Mouse (Mus musculus): Measurements from ENCODE around the gene Tpx2. TPM values are rescaled to one million over a fixed set of nuclear protein-coding genes. Genes with fewer than 3 reads are reported as not detected.

Tpx2 gene
- polyA plus RNA-seq, 1 experiment from 2014 or later = 14.0 TPM

GRCm38 (mm10) chr2:152826481-152826880, 21.3 kb upstream of the Tpx2 start:
- Histone ChIP-seq H3K27ac (peak overlapping the region; percentile 96), H3K79me2 (ENCODE audit: inconsistent target) (peaks cover 94% of the 10 kb centered on the region), H3K36me3 (ENCODE audit: inconsistent target) (no peaks in the 10 kb centered on the region; the same call in 1 of the 2 replicates), H3K4me3 (ENCODE audit: inconsistent target) (peak overlapping the region; percentile 85)
- 85% methylated on average over 3 of the region's 3 CpGs for WGBS (ENCODE audit: missing documents)

- peaks cover 85% of the 10 kb centered on the region for H3K79me2 ChIP-seq (ENCODE audit: inconsistent target)
- H3K4me3 ChIP-seq (ENCODE audit: inconsistent target) = peak overlapping the region; percentile 85
- 93% methylated on average over 7 of the region's 8 CpGs for WGBS (ENCODE audit: missing documents)
- H3K27ac ChIP-seq = peak overlapping the region; percentile 96
- H3K36me3 ChIP-seq (ENCODE audit: inconsistent target) = no peaks in the 10 kb centered on the region; the same call in 1 of the 2 replicates
These were observed 20.3 kb upstream of the Tpx2 start for GRCm38 (mm10) chr2:152827321-152828010.

GRCm38 (mm10) chr2:152828011-152828370, 19.8 kb upstream of the Tpx2 start:
- Histone ChIP-seq H3K79me2 (ENCODE audit: inconsistent target) (peaks cover 79% of the 10 kb centered on the region), H3K27ac (peak overlapping the region; percentile 96), H3K36me3 (ENCODE audit: inconsistent target) (no peaks in the 10 kb centered on the region; the same call in 1 of the 2 replicates), H3K4me3 (ENCODE audit: inconsistent target) (peak overlapping the region; percentile 85)
- WGBS (ENCODE audit: missing documents) = 95% methylated on average over 4 of the region's 4 CpGs

DNA sequence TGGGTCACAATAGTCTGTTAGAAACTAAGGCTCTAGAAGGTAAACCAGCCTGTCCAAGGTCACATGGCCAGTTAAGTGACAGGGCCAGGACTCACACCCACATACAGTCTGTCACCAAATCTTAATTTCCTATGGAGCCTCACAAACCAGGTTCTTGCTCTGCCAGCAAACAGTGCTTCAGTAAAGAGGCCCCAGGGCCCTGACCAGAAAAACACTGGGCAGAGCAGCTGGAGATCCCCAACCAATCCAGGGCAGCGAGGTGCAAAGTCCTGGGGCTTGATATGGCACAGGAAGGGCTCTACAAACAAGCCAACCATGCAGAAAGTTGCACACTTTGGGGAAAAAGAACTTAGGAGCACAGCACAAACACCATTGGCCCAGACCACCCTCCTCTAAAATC, 19.2 kb upstream of the Tpx2 start:
- peak overlapping the region; percentile 96 for H3K27ac ChIP-seq
- peaks cover 74% of the 10 kb centered on the region for H3K79me2 ChIP-seq (ENCODE audit: inconsistent target)
- H3K4me3 ChIP-seq (ENCODE audit: inconsistent target) = peak overlapping the region; percentile 85
- H3K36me3 ChIP-seq (ENCODE audit: inconsistent target) = no peaks in the 10 kb centered on the region; the same call in 1 of the 2 replicates
- 80% methylated on average over 1 of the region's 1 CpGs for WGBS (ENCODE audit: missing documents)

DNA sequence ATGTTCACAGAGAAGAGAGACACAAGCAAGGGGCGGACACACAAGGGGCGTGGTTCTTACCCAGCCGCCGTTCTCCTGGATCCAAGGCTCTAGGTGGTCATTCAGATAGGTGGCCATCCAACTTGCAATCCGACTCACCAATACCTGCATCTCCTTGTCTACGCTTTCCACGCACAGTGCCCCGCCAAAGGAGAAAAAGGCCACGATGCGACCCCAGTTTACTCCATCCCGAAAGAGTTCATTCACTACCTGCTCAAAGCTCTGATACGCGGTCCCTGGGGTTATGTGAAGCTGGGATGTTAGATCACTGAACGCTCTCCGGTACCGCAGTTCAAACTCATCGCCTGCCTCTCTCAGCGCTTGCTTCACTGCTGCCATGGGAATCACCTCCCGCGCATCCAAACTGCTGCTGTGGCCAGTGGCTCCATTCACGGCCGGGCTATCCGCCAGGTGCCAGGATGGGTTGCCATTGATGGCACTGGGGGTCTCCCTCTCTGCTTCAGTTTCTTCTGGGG, 18.3 kb upstream of the Tpx2 start:
- no peaks in the 10 kb centered on the region; the same call in 1 of the 2 replicates for H3K36me3 ChIP-seq (ENCODE audit: inconsistent target)
- peak overlapping the region; percentile 96 for H3K27ac ChIP-seq
- H3K79me2 ChIP-seq (ENCODE audit: inconsistent target) = peaks cover 65% of the 10 kb centered on the region
- peak overlapping the region; percentile 85 for H3K4me3 ChIP-seq (ENCODE audit: inconsistent target)
- WGBS (ENCODE audit: missing documents) = 92% methylated on average over 23 of the region's 23 CpGs

DNA sequence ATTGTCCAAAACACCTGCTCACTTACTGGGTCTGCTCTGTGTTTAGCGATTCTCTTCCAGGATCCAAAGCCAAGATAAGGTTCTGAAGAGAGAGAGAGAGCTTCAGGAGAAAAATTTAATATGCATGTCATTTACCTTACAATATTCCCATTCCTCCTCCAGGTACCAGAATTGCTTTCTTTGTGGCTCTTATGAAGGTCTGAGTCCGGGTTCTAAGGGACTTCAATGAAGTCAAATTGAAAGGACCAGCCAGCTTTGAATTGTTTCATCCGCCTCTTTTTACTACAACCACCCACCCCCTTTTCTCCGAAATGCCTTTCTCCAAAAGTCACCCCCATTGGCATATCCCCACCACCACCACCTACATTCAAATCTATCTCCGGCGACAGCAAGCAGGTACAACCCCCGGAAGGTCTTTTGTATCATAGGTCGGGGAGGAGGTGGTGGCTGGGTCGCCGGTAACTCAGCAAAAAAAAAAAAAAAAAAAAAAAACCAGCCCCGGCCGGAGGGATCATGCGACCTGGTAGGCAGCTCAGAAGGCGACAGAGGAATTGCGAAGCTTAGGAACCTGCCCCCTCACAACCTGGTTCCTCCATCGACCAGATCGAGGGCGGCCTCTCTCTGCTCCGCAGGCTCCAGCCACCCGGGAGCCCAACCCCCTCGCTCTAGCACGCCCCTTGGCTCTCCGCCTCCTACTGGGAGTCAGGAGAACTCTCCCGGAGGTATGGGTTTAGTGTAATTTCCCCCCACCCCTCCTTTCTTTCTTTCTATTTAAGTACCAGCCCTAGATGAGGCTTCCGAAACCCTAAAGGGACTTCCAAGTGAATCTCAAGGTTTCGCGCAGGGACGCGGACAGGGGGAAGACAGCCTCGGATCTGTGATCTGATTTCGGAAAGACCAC, 17.5 kb upstream of the Tpx2 start:
- peaks cover 57% of the 10 kb centered on the region for H3K79me2 ChIP-seq (ENCODE audit: inconsistent target)
- H3K4me3 ChIP-seq (ENCODE audit: inconsistent target) = peak overlapping the region; percentile 85
- 6% methylated on average over 27 of the region's 31 CpGs for WGBS (ENCODE audit: missing documents)
- H3K27ac ChIP-seq = peak overlapping the region; percentile 96
- no peaks in the 10 kb centered on the region; the same call in 1 of the 2 replicates for H3K36me3 ChIP-seq (ENCODE audit: inconsistent target)

GRCm38 (mm10) chr2:152831019-152831878, 16.5 kb upstream of the Tpx2 start, which contains the start of gene Bcl2l1:
Bcl2l1 (minus strand) TSS chr2:152831728.
- Histone ChIP-seq H3K4me3 (ENCODE audit: inconsistent target) (peak within 1 kb of the TSS; percentile 85), H3K36me3 (ENCODE audit: inconsistent target) (no peaks in the 10 kb centered on the region; the same call in 1 of the 2 replicates), H3K27ac (peak within 1 kb of the TSS; percentile 96), H3K79me2 (ENCODE audit: inconsistent target) (peaks cover 47% of the 10 kb centered on the region)
- WGBS (ENCODE audit: missing documents) = 1% methylated on average over 65 of the region's 74 CpGs

DNA sequence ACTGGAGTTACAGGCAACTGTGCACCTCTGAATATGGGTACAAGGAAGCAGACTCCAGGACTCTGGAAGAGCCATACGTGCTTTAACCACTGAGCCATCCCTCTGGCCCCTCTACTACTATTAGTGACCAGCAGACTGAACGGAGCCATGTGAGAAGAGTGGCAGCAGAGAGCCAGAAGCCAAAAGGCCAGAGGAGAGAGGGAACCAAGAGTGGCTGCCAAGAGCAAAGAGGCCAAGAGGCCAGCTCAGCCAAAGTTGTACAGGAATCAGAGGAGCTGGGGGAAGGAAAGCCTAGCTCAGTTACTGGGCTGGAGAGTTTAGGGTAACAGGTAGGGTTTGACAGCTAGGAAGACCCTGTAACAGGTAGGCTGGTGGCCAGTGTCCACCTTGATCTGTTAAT, 8.5 kb upstream of the Tpx2 start:
- H3K27ac ChIP-seq = no peak overlapping the region
- H3K79me2 ChIP-seq (ENCODE audit: inconsistent target) = no peaks in the 10 kb centered on the region
- H3K36me3 ChIP-seq (ENCODE audit: inconsistent target) = no peaks in the 10 kb centered on the region
- WGBS (ENCODE audit: missing documents) = 92% methylated on average over 2 of the region's 2 CpGs
- no peak overlapping the region for H3K4me3 ChIP-seq (ENCODE audit: inconsistent target)

GRCm38 (mm10) chr2:152842741-152843140, 5.0 kb upstream of the Tpx2 start:
- WGBS (ENCODE audit: missing documents) = 75% methylated on average over 2 of the region's 3 CpGs
- Histone ChIP-seq H3K4me3 (ENCODE audit: inconsistent target) (no peak overlapping the region), H3K36me3 (ENCODE audit: inconsistent target) (no peaks in the 10 kb centered on the region), H3K79me2 (ENCODE audit: inconsistent target) (no peaks in the 10 kb centered on the region), H3K27ac (no peak overlapping the region)

- Histone ChIP-seq H3K36me3 (ENCODE audit: inconsistent target) (no peaks in the 10 kb centered on the region), H3K27ac (no peak overlapping the region), H3K79me2 (ENCODE audit: inconsistent target) (peaks cover 42% of the 10 kb centered on the region), H3K4me3 (ENCODE audit: inconsistent target) (peak overlapping the region; percentile 78; the same call in 1 of the 2 replicates)
- 25% methylated on average over 3 of the region's 3 CpGs for WGBS (ENCODE audit: missing documents)
These were observed 528 bp upstream of the Tpx2 start for GRCm38 (mm10) chr2:152847057-152847814.

- WGBS (ENCODE audit: missing documents) = 5% methylated on average over 2 of the region's 2 CpGs
- H3K36me3 ChIP-seq (ENCODE audit: inconsistent target) = no peaks in the 10 kb centered on the region
- peak overlapping the region; percentile 78 for H3K4me3 ChIP-seq (ENCODE audit: inconsistent target)
- H3K27ac ChIP-seq = peak overlapping the region; percentile 82
- peaks cover 54% of the 10 kb centered on the region for H3K79me2 ChIP-seq (ENCODE audit: inconsistent target)
These were observed 702 bp downstream of the Tpx2 start for GRCm38 (mm10) chr2:152848466-152848865.

- peaks cover 64% of the 10 kb centered on the region for H3K79me2 ChIP-seq (ENCODE audit: inconsistent target)
- H3K4me3 ChIP-seq (ENCODE audit: inconsistent target) = no peak overlapping the region
- no peaks in the 10 kb centered on the region for H3K36me3 ChIP-seq (ENCODE audit: inconsistent target)
- WGBS (ENCODE audit: missing documents) = 94% methylated on average over 3 of the region's 3 CpGs
- no peak overlapping the region for H3K27ac ChIP-seq
These were observed 11.7 kb downstream of the Tpx2 start for GRCm38 (mm10) chr2:152859501-152859900.

DNA sequence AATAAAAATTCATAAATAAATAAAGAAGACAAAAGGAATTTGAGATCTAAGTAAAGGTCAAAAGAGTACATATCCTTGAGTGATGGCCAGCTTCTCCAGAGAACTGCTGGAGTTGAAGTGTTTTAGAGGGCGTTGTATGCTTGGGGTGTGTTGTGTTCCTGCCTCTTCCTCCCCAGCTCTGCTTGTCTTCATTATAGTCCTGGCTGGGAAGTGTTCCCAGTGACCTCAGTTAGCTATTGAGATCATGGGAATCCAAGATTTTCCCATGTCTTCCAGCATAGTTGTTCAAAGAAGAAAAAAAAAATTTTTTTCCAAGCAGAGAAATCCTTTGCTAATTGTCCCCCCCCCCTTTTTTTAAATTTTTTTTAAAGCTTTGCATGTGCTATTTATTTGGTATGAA, 14.1 kb downstream of the Tpx2 start:
- H3K36me3 ChIP-seq (ENCODE audit: inconsistent target) = no peaks in the 10 kb centered on the region

More for the DNA sequence above, 14.1 kb downstream of the Tpx2 start:
- Histone ChIP-seq H3K79me2 (ENCODE audit: inconsistent target) (peaks cover 75% of the 10 kb centered on the region), H3K27ac (no peak overlapping the region), H3K4me3 (ENCODE audit: inconsistent target) (no peak overlapping the region)
- 75% methylated on average over 1 of the region's 1 CpGs for WGBS (ENCODE audit: missing documents)

All from macrophage (primary cell).